9 mouse cellular contexts compared by ENCODE assay signal in the genomic region with DNA sequence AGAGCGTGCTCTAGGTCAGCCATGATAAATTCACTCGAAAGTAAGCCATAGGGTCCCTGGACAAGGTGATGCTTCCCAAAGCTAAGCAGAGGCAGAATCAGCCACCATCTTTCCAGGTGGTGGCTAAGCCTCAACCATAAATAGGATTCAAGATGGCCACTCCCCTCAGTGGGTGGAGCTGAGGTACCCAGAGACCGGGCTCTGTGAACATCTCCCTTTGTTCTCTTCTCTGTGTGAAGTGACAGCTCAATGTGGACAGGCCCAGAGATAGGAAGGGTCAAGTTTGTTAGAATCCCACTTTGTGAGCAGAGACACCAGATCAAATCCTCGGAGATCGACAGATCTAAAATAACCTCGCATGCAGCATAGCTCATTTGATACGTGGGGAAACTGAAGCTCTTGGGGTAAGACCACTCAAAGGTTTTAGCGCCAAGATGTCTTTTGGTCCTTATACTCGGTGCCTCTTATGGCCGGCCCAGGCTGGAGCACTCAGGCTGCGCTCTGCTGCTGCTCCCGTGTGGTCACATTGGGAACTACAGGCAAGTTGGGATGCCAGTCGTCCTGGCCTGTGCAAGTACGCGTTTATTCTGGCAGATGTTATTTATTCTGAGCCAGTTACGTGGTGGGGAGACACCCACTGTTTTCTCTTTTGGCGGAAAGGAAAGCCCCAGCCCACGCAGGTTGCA. TPM values are rescaled to one million over a fixed set of nuclear protein-coding genes. Genes with fewer than 3 reads are reported as not detected.
DNase-seq lines count a peak whose midpoint lies in the region; ATAC-seq and TF ChIP-seq lines count a peak whose summit lies in the region.
"Had no signal": no experiment of that assay in that cellular context is flagged by ENCODE, and none has a peak within 500 bp of the region (broad histone marks: within the 10 kb centered on the region; RNA-seq: fewer than 3 reads in every experiment).

No protein-coding gene starts in this region.

- H3K4me2 ChIP-seq in forebrain, embryonic 12.5 days = no peak overlapping the region
- H3K4me2 ChIP-seq in liver, postnatal 0 days (ENCODE audit: low read depth, low read length) = no peak overlapping the region
- no peak overlapping the region for H3K4me2 ChIP-seq in neural tube, embryonic 14.5 days (ENCODE audit: low read depth, low read length)

- no peaks in the 10 kb centered on the region for H3K9me3 ChIP-seq in forebrain, embryonic 12.5 days
- H3K9me3 ChIP-seq in liver, postnatal 0 days (ENCODE audit: low read length) = no peaks in the 10 kb centered on the region
- H3K9me3 ChIP-seq in neural tube, embryonic 14.5 days (ENCODE audit: control insufficient read depth, low read length) = no peaks in the 10 kb centered on the region

- H3K4me1 ChIP-seq in forebrain, embryonic 12.5 days = peaks cover 12% of the 10 kb centered on the region; the same call in 1 of the 2 replicates
- H3K4me1 ChIP-seq in liver, postnatal 0 days (ENCODE audit: insufficient read depth) = no peaks in the 10 kb centered on the region
- H3K4me1 ChIP-seq in neural tube, embryonic 14.5 days (ENCODE audit: control insufficient read depth, insufficient read depth, low read length) = no peaks in the 10 kb centered on the region

- no peaks in the 10 kb centered on the region for H3K36me3 ChIP-seq in forebrain, embryonic 12.5 days (replicated peaks)
- H3K36me3 ChIP-seq in liver, postnatal 0 days (replicated peaks; ENCODE audit: insufficient read depth, low read length) = no peaks in the 10 kb centered on the region
- H3K36me3 ChIP-seq in neural tube, embryonic 14.5 days (ENCODE audit: control insufficient read depth, insufficient read depth, low read length) = no peaks in the 10 kb centered on the region

- peak; percentile 91 for ATAC-seq in forebrain, embryonic 12.5 days (ENCODE audit: low FRiP score)
- peak; percentile 72 for ATAC-seq in liver, postnatal 0 days
- peak; percentile 80; the same call in 1 of the 2 replicates for ATAC-seq in neural tube, embryonic 14.5 days (ENCODE audit: low read depth)

- TF ChIP-seq CTCF in liver, postnatal 0 days (IDR thresholded peaks at IDR 0.05; ENCODE audit: low read depth) = peak; percentile 99

- peaks cover 36% of the 10 kb centered on the region for H3K27me3 ChIP-seq in forebrain, embryonic 12.5 days
- 0 out of 2 replicates have a peak, but pooled peaks cover 6% of the 10 kb centered on the region for H3K27me3 ChIP-seq in liver, postnatal 0 days (ENCODE audit: insufficient read depth, low read length)
- H3K27me3 ChIP-seq in neural tube, embryonic 14.5 days (ENCODE audit: control insufficient read depth, insufficient read depth, low read length) = no peaks in the 10 kb centered on the region

- H3K27ac ChIP-seq in forebrain, embryonic 12.5 days = no peak overlapping the region
- H3K27ac ChIP-seq in liver, postnatal 0 days (ENCODE audit: low read depth) = no peak overlapping the region
- no peak overlapping the region for H3K27ac ChIP-seq in neural tube, embryonic 14.5 days (ENCODE audit: low read depth, low read length)

- DNase-seq in CD8-positive naive resting alpha-beta T cell, adult 2 months (ENCODE audit: low read depth in 2 of 2, low spot score in 2 of 2) = peak; percentile 69 to 77
- peak; percentile 54 for DNase-seq in c-Kit-positive CD71-positive TER-119-negative erythroid progenitor cells, embryonic 14.5 days (ENCODE audit: low read depth)
- DNase-seq in heart, postnatal 14 days = peak; percentile 89 to 95
- DNase-seq in large intestine, adult 2 months (ENCODE audit: low read depth, low spot score) = peak; percentile 60
- DNase-seq in liver, postnatal 0 days = peak; percentile 87
- peak; percentile 93 for DNase-seq in testis, postnatal 10 days (ENCODE audit: low spot score)

- intact Hi-C loops in heart, postnatal 14 days (cut with DNase I) = loop anchor here (1.0 to 5.0 kb wide), 5 partner anchors 56 to 239 kb away; a partner anchor contains a TSS

- no peak overlapping the region for H3K4me3 ChIP-seq in forebrain, embryonic 12.5 days (replicated peaks)
- no peak overlapping the region for H3K4me3 ChIP-seq in liver, postnatal 0 days (ENCODE audit: low read depth, low read length)
- no peak overlapping the region for H3K4me3 ChIP-seq in neural tube, embryonic 14.5 days (ENCODE audit: low read depth, low read length)
- H3K4me3 ChIP-seq: erythroblast, embryonic 14.5 days had no signal

- H3K9ac ChIP-seq in forebrain, embryonic 12.5 days = no peak overlapping the region
- H3K9ac ChIP-seq in liver, postnatal 0 days (replicated peaks) = no peak overlapping the region
- H3K9ac ChIP-seq in neural tube, embryonic 14.5 days (replicated peaks; ENCODE audit: low read depth, low read length) = no peak overlapping the region

- TF ChIP-seq EP300 in liver, postnatal 0 days (IDR thresholded peaks at IDR 0.05; ENCODE audit: low read depth) = no peak

- WGBS in forebrain, embryonic 12.5 days = 6% methylated on average over 18 of the region's 18 CpGs
- WGBS in large intestine, adult 2 months = 8% methylated on average over 18 of the region's 18 CpGs
- 8% methylated on average over 18 of the region's 18 CpGs for WGBS in liver, postnatal 0 days (ENCODE audit: insufficient replicate concordance)
- 6% methylated on average over 18 of the region's 18 CpGs for WGBS in neural tube, embryonic 14.5 days

RNA-seq across cellular contexts. Expression of a gene that starts 11.4 kb away (rescaled TPM):
- polyA plus RNA-seq in forebrain, embryonic 12.5 days (2016; fragmentation: Nextera tagmentation; extraction: Ambion mirVana) = 245 and 267 TPM in 2 replicates
- 10 to 100 TPM; 62.3 to 67.3 TPM for total RNA-seq in heart, postnatal 14 days (2021)
- 25.8 and 36.0 TPM in 2 replicates for polyA plus RNA-seq in large intestine, adult 2 months (2012; rRNA removed)
- 7.5 and 8.9 TPM in 2 replicates for polyA plus RNA-seq in liver, postnatal 0 days (2015; fragmentation: Nextera tagmentation; extraction: Ambion mirVana)
- 202 and 236 TPM in 2 replicates for polyA plus RNA-seq in neural tube, embryonic 14.5 days (2014; fragmentation: Nextera tagmentation; extraction: Ambion mirVana)

RNA-seq across cellular contexts. Expression of a gene that starts 38.3 kb away (rescaled TPM):
- not detected in 2 replicates for polyA plus RNA-seq in forebrain, embryonic 12.5 days (2016; fragmentation: Nextera tagmentation; extraction: Ambion mirVana)
- under 1 TPM; 0.10 to 0.33 TPM for total RNA-seq in heart, postnatal 14 days (2021)
- 0.05 TPM in 1 of 2 replicates, not detected in the other for polyA plus RNA-seq in large intestine, adult 2 months (2012; rRNA removed)
- not detected in 2 replicates for polyA plus RNA-seq in liver, postnatal 0 days (2015; fragmentation: Nextera tagmentation; extraction: Ambion mirVana)
- not detected in 2 replicates for polyA plus RNA-seq in neural tube, embryonic 14.5 days (2014; fragmentation: Nextera tagmentation; extraction: Ambion mirVana)
- polyA plus RNA-seq: erythroblast, embryonic 14.5 days had no signal

RNA-seq across cellular contexts. Expression of a gene that starts 49.5 kb away (rescaled TPM):
- 12.8 and 15.3 TPM in 2 replicates for polyA plus RNA-seq in forebrain, embryonic 12.5 days (2016; fragmentation: Nextera tagmentation; extraction: Ambion mirVana)
- 10 to 100 TPM; 13.0 to 13.5 TPM for total RNA-seq in heart, postnatal 14 days (2021)
- 22.6 and 31.1 TPM in 2 replicates for polyA plus RNA-seq in large intestine, adult 2 months (2012; rRNA removed)
- 3.4 and 3.5 TPM in 2 replicates for polyA plus RNA-seq in liver, postnatal 0 days (2015; fragmentation: Nextera tagmentation; extraction: Ambion mirVana)
- polyA plus RNA-seq in neural tube, embryonic 14.5 days (2014; fragmentation: Nextera tagmentation; extraction: Ambion mirVana) = 3.9 and 11.6 TPM in 2 replicates
- polyA plus RNA-seq: erythroblast, embryonic 14.5 days had no signal
